Mouse (Mus musculus): ENCODE data around the gene Slc13a5.

DNA sequence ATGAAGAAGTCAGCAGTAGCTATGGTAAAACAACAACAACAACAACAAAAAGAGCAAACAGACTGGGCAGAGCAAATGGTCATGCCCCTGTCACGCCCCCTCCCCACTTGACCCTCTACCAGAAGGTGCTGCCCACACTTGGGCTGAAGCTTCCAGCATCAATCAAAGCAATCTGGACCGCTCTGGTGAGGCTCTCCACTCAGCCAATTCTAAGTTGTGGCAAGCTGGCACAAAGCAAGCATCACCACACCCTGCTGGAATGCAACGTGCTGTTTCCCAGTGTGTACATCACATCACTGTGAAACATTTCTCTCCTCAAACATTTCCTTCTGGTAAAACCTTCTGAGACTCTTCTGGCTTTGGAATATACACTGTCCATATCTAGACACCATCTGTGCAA lies 6.3 kb upstream of the Slc13a5 start:
- TF ChIP-seq CHD1 (IDR thresholded peaks at IDR 0.05; ENCODE audit: low read depth, low read length) (no peak), MEF2A (IDR thresholded peaks at IDR 0.05; ENCODE audit: extremely low read depth, insufficient replicate concordance, low read depth, low read length, poor library complexity, severe bottlenecking) (no peak), SMC3 (IDR thresholded peaks at IDR 0.05; ENCODE audit: low read depth, low read length) (no peak), JUND (IDR thresholded peaks at IDR 0.05; ENCODE audit: low read depth, low read length) (no peak), GATA1 (IDR thresholded peaks at IDR 0.05; ENCODE audit: low read depth, low read length) (no peak), NRF1 (IDR thresholded peaks at IDR 0.05; ENCODE audit: insufficient read depth, low read depth, low read length, poor library complexity, severe bottlenecking) (no peak)

Measured in MEL (cell line).